Mouse (Mus musculus): ENCODE data around the gene Tmem104. TPM values are rescaled to one million over a fixed set of nuclear protein-coding genes. Genes with fewer than 3 reads are reported as not detected.
A peak's percentile ranks its signal among the peaks of the same experiment; 100 is the strongest.

Gene Tmem104
- polyA plus RNA-seq, 1 experiment from 2014 or later: 8.8 TPM

GRCm38 (mm10) chr11:115247240-115247639 is 60.0 kb downstream of the Tmem104 start:
- Histone ChIP-seq H3K27ac (no peak overlapping the region), H3K4me1 (peaks cover 49% of the 10 kb centered on the region), H3K36me3 (replicated peaks) (peaks cover 23% of the 10 kb centered on the region), H3K4me3 (no peak overlapping the region), H3K27me3 (ENCODE audit: poor library complexity, severe bottlenecking) (peaks cover 76% of the 10 kb centered on the region), H3K9me3 (no peaks in the 10 kb centered on the region)
- 39% methylated on average over 3 of the region's 3 CpGs for WGBS
- no peak for DNase-seq (ENCODE audit: extremely low spot score, low spot score)

DNA sequence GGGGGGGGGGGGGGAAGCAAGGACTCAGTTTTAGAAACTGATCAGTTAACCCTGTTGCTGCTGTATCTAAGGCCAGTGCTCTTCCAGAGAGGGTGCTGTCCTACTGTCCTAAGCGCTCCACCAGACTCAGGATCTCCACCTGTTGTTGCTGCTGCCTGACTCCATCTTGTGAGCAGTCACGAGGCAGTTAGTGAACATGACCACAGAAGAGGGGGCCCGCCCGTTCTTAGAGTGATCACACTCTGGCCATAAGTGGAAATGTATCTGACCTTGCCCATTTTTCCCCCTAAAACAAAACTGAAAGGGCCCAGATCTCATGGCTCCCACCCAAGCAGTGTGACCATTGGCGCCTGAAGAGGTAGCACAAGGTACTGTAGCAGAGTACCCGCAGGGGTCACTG is 60.7 kb downstream of the Tmem104 start:
- Histone ChIP-seq H3K36me3 (replicated peaks) (peaks cover 23% of the 10 kb centered on the region), H3K4me3 (no peak overlapping the region), H3K4me1 (peaks cover 49% of the 10 kb centered on the region), H3K9me3 (no peaks in the 10 kb centered on the region), H3K27me3 (ENCODE audit: poor library complexity, severe bottlenecking) (peaks cover 83% of the 10 kb centered on the region), H3K27ac (no peak overlapping the region)
- DNase-seq (ENCODE audit: extremely low spot score, low spot score): no peak
- 78% methylated on average over 6 of the region's 6 CpGs for WGBS

GRCm38 (mm10) chr11:115249721-115250404 is 62.6 kb downstream of the Tmem104 start:
- Histone ChIP-seq H3K36me3 (replicated peaks) (peaks cover 7% of the 10 kb centered on the region), H3K27me3 (ENCODE audit: poor library complexity, severe bottlenecking) (peaks cover 99% of the 10 kb centered on the region), H3K4me1 (peaks cover 39% of the 10 kb centered on the region), H3K27ac (peak overlapping the region; percentile 44; the same call in 1 of the 2 replicates), H3K4me3 (peak overlapping the region; percentile 58), H3K9me3 (no peaks in the 10 kb centered on the region)
- WGBS: 2% methylated on average over 63 of the region's 63 CpGs
- DNase-seq (ENCODE audit: extremely low spot score, low spot score): peak; percentile 55

DNA sequence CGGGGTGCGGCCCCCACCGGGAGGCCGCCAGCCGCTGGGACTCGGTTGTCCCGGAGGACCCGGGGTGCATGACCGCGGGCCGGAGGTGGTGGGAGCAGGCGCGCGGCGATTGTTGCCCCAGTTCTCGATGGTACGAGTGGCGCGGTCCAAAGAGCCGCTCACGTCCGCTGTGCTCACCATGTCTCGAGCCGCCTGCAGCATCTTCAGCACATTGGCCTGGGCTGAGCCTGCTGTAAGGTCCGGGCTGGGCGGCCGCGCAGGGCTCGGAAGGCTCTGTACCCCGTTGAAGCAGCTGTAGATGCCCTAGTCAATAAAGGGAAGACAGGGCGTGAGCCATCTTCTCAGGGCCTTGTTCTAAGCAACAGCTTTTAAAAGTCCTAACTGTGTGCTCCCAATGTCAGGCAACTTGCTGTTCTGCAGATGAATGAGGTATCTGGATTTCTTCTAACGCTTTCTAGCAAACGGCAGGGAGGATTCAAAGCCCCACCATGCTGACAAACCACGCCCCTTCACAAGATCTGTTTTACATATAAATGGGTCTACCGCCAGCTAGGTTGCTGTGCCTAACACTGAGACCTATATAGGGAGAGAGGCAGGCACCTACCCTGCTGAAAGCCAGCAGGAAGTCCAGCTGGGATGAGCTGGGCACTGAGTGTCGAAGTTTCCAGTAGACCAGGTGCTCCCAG is 63.3 kb downstream of the Tmem104 start:
- Histone ChIP-seq H3K9me3 (no peaks in the 10 kb centered on the region), H3K36me3 (replicated peaks) (0 out of 2 replicates have a peak, but pooled peaks cover under 1% of the 10 kb centered on the region), H3K27me3 (ENCODE audit: poor library complexity, severe bottlenecking) (peaks cover 100% of the 10 kb centered on the region), H3K27ac (peak overlapping the region; percentile 44; the same call in 1 of the 2 replicates), H3K4me1 (peaks cover 39% of the 10 kb centered on the region), H3K4me3 (peak overlapping the region; percentile 58)
- under 1% methylated on average over 36 of the region's 36 CpGs for WGBS
- DNase-seq (ENCODE audit: extremely low spot score, low spot score): peak; percentile 37

DNA sequence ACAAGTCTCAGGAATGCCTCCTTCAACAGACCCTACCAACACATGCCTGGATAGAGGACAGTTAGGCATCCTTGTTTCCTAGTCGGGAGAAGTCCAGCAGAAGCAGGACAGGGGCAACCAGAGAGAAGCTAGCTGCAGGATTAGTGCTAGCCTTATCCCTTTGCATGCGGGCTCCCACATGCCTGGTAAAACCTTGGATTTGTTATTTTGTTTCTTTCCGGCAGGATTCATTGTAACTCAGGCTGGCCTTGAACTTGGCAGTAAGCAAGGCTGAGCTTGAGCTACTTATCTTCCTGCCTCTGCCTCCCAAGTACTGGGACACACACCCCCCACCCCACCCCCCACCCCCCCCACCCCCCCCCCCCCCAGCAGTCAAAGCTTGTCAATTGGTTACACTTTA is 64.0 kb downstream of the Tmem104 start:
- DNase-seq (ENCODE audit: extremely low spot score, low spot score): no peak
- no peak overlapping the region for H3K4me3 ChIP-seq
- H3K27me3 ChIP-seq (ENCODE audit: poor library complexity, severe bottlenecking): peaks cover 100% of the 10 kb centered on the region
- H3K27ac ChIP-seq: no peak overlapping the region
- peaks cover 39% of the 10 kb centered on the region for H3K4me1 ChIP-seq
- H3K36me3 ChIP-seq (replicated peaks): no peaks in the 10 kb centered on the region
- WGBS: 54% methylated on average over 3 of the region's 3 CpGs
- no peaks in the 10 kb centered on the region for H3K9me3 ChIP-seq

GRCm38 (mm10) chr11:115257775-115258510 is 70.7 kb downstream of the Tmem104 start:
- no peak for DNase-seq (ENCODE audit: extremely low spot score, low spot score)
- WGBS: 18% methylated on average over 59 of the region's 59 CpGs
- Histone ChIP-seq H3K4me3 (peak overlapping the region; percentile 35), H3K9me3 (no peaks in the 10 kb centered on the region), H3K36me3 (replicated peaks) (no peaks in the 10 kb centered on the region), H3K27ac (no peak overlapping the region), H3K4me1 (peaks cover 10% of the 10 kb centered on the region), H3K27me3 (ENCODE audit: poor library complexity, severe bottlenecking) (peaks cover 100% of the 10 kb centered on the region)

DNA sequence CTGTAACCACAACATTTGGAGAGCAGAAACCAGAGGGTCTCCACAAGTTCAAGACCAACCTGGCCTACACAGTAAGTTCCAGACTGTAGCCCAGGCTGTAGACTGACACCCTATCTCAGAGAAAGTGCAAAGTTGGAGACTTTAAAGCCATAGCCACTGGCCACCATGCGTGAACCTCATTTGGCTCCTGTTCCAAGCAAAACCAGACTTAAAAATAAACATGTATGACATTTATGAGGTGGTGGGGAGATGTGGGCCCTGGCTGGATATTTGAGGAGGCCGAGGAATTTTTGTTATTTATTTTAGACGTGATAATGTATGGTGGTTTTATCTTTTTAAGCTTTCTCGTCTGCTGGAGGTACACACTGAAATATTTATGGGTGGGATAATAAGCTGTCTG is 71.8 kb downstream of the Tmem104 start:
- peaks cover 10% of the 10 kb centered on the region for H3K4me1 ChIP-seq
- no peaks in the 10 kb centered on the region for H3K9me3 ChIP-seq
- WGBS: 83% methylated on average over 4 of the region's 4 CpGs
- no peak overlapping the region for H3K4me3 ChIP-seq
- peaks cover 100% of the 10 kb centered on the region for H3K27me3 ChIP-seq (ENCODE audit: poor library complexity, severe bottlenecking)
- H3K27ac ChIP-seq: no peak overlapping the region
- H3K36me3 ChIP-seq (replicated peaks): no peaks in the 10 kb centered on the region
- no peak for DNase-seq (ENCODE audit: extremely low spot score, low spot score)

- peaks cover 40% of the 10 kb centered on the region for H3K4me1 ChIP-seq
- H3K4me3 ChIP-seq: no peak overlapping the region
- no peaks in the 10 kb centered on the region for H3K9me3 ChIP-seq
- H3K36me3 ChIP-seq (replicated peaks): 0 out of 2 replicates have a peak, but pooled peaks cover 2% of the 10 kb centered on the region
- peaks cover 100% of the 10 kb centered on the region for H3K27me3 ChIP-seq (ENCODE audit: poor library complexity, severe bottlenecking)
- no peak for DNase-seq (ENCODE audit: extremely low spot score, low spot score)
- WGBS: 82% methylated on average over 11 of the region's 11 CpGs
- no peak overlapping the region for H3K27ac ChIP-seq
These were observed 75.7 kb downstream of the Tmem104 start for GRCm38 (mm10) chr11:115262954-115263353.

DNA sequence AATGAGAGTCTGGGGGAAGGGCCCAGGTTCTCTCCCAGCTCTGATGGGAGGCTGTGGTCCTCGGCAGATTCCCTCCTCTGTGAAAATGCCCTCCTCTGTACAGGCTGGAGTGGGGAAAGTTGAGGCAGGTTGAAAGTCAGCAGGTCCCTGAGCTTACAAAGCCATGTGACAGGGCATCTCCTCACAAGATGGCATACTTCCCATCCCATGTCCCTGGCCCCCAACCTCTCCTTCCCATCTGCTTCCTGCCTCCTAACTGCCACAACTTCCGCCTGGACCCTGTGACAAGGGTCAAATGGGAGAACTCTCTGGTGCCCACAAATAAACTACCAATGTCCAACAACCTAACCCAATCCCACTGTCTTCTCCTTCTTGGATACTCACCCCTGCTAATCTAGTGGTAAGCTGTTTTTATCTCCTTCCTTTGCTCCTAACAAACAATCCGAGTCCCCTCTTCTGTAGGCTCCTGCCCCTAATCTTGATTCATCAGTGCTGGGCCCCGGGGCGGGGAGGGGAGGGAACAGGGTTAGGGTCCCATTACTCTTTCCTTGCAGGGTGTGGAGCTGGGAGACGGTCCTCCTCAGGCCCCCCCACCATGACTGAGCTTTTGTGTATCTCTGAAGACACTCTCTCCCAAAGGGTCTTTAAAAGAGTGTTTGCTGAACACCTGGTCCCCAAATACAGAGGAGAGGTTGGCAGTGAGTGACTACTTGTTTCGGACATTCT is 77.0 kb downstream of the Tmem104 start:
- DNase-seq (ENCODE audit: extremely low spot score, low spot score): no peak
- peaks cover 36% of the 10 kb centered on the region for H3K4me1 ChIP-seq
- H3K27ac ChIP-seq: no peak overlapping the region
- H3K9me3 ChIP-seq: no peaks in the 10 kb centered on the region
- H3K4me3 ChIP-seq: no peak overlapping the region
- H3K27me3 ChIP-seq (ENCODE audit: poor library complexity, severe bottlenecking): peaks cover 100% of the 10 kb centered on the region
- H3K36me3 ChIP-seq (replicated peaks): peaks cover 15% of the 10 kb centered on the region
- 65% methylated on average over 7 of the region's 7 CpGs for WGBS

GRCm38 (mm10) chr11:115264862-115265668 is 77.8 kb downstream of the Tmem104 start:
- Histone ChIP-seq H3K4me3 (peak overlapping the region; percentile 51), H3K36me3 (replicated peaks) (peaks cover 19% of the 10 kb centered on the region), H3K4me1 (peaks cover 38% of the 10 kb centered on the region), H3K9me3 (no peaks in the 10 kb centered on the region), H3K27ac (no peak overlapping the region), H3K27me3 (ENCODE audit: poor library complexity, severe bottlenecking) (peaks cover 100% of the 10 kb centered on the region)
- WGBS: 6% methylated on average over 39 of the region's 39 CpGs
- DNase-seq (ENCODE audit: extremely low spot score, low spot score): peak; percentile 66

- WGBS: 2% methylated on average over 20 of the region's 20 CpGs
- DNase-seq (ENCODE audit: extremely low spot score, low spot score): no peak
- Histone ChIP-seq H3K27me3 (ENCODE audit: poor library complexity, severe bottlenecking) (peaks cover 95% of the 10 kb centered on the region), H3K27ac (no peak overlapping the region), H3K36me3 (replicated peaks) (peaks cover 19% of the 10 kb centered on the region), H3K4me1 (peaks cover 46% of the 10 kb centered on the region), H3K9me3 (no peaks in the 10 kb centered on the region), H3K4me3 (peak overlapping the region; percentile 51)
These were observed 78.6 kb downstream of the Tmem104 start for GRCm38 (mm10) chr11:115265771-115266399.

All from forebrain, embryonic 10.5 days (tissue).